Mouse (Mus musculus) spleen, embryonic (tissue): ENCODE data around the gene Pdzk1.

Source experiments
- CTCF ChIA-PET: fragments of 350-600 bp; sonication (Branson Sonifier 250); formaldehyde crosslinking; loops from one replicate; lab custom pipeline; 2022; lab: Charles Lee

The Pdzk1 gene

DNA sequence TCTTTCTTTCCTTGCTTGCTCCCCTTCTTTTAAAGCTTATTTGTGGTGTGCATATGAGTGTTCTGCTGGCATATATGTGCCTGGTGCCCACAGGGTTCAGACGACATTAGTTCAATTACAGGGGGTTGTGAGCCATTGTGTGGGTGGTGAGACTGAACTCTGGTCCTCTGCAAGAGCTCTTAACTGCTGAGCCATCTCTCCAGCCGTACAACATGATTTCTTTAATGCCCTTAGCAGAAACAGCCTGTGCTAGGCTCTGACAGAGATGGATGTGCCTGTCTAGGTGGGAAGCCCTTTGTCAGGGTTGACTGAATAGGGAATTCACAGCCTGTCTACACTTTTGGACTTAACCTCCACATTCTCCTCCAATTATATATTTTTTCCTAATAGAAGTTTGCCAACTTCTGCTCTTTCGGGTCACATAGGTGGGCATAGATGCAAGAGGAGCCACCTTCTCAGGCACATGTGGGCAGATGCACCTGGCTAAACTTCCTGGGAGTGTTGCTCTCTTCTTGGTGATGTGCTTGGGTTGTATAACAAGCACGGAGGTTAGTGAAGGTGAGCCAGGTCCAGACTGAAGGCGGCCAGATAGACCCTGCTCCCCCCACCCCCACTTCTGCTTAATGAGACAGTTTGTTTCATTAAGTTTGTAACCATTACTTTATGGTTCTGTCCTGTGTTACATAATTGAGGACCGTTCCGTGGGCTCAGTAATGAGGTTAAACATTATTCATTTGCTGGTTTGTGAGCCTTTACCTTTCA lies 5.7 kb downstream of the Pdzk1 start:
- CTCF ChIA-PET, result no interaction called here

DNA sequence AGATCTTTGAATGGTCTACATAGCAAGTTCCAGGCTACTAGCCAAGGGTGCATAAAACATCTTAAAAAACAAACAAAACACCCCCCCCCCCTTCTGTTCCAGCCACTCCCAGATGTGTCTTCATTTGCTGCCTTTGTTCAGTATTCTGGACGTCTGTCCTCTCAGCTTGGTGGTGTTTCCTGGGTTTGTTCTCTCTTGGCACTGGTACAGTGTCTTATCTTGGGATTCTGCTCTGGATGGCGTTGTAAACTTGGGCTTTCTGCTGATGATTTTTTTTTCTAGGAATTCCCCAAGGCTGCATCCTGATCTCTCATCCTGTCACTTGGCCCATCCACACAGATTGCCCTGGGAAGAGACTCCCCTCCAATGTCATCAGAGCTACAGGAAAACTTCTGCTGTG lies 7.3 kb downstream of the Pdzk1 start:
- CTCF ChIA-PET, result no interaction called here

DNA sequence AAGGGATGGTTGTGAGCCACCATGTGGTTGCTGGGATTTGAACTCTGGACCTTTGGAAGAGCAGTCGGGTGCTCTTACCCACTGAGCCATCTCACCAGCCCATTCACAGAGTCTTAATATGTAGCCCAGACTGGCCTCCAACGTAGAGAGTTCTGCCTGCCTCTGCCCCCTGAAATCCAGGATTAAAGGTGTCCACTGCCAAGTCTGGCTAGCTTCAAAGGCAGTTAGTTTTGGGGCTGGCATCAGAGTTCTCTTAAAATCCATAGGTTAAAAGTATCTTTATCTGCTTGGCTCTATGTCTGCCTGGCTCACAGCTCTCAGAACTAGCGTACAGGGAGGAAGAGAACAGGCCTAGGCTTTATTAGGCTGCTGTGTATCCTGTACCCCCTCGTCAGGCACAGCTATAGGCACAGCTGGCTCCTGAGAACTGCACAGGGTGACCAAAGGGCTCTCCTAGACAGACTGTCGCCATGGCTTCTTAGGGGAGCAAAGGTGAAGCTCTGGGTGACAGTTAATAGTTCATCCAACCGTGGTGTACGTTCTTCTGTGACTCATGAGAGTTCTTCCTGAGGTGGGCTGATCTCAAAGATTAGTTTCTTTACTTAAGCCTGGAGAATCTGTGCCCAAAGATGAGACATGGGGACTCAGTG lies 10.0 kb downstream of the Pdzk1 start:
- CTCF ChIA-PET, result no interaction called here

DNA sequence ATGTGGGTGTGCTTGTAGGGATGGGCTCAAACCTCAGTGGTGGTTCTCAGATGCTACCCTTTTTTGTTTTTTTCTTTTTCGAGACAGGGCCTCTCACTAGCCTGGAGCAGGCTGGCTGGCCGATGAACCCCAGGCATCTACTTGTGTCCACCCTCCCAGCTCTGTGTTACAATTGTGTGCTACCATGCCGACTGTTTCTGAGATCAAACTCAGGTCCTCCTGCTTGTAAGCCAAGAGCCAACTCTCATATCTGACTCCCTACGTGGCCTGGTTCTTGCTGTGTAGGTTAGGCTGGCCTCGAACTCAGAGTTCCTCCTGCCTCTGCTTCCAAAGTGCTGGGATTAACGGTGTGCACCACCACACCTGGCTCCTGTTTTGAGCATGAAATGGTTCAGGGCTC lies 16.1 kb downstream of the Pdzk1 start:
- CTCF ChIA-PET, result no interaction called here

DNA sequence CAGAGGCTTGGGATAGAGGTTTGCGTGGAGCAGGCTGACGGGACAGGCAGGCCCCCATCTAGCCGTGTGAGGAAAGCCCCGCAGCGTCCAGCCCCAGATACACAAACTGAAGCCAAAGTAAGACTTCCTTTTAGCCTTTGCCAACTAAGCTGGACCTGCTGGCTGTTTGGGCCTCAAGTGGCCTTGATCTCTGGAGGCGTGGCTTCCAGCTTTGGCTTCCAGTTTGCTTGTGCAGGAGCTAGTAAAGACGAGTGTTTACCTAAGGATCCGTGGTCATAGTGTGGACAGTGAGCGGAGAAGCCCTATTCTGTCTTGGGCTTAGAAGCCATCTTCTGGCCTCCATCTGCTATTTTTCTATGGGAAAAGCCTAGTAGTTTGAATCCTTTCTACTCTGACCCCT lies 16.7 kb downstream of the Pdzk1 start:
- CTCF ChIA-PET, result interaction anchor here (0.7 kb wide), 1 partner anchor 119 kb away, joined by 4 read pairs; no protein-coding TSS in a partner anchor

DNA sequence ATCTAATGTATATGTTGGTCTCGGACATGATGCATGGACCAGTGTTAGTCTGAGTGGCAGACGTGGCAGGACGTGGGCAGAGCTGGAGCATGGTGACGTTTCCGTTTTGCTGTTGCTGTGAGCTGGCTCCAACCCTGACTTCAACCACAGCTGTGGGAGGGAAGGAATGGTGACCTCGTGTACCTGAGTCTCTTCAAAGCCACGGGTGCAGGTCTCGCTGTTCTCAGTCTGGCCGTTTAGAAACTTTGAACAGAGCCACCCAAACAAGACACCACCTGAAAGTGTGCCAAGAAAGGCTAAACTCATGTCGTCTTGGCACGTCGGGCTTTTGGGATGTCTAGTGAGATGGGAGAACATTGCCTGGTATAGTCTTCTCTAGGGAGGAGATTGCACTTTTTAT lies 17.9 kb downstream of the Pdzk1 start:
- CTCF ChIA-PET, result no interaction called here

DNA sequence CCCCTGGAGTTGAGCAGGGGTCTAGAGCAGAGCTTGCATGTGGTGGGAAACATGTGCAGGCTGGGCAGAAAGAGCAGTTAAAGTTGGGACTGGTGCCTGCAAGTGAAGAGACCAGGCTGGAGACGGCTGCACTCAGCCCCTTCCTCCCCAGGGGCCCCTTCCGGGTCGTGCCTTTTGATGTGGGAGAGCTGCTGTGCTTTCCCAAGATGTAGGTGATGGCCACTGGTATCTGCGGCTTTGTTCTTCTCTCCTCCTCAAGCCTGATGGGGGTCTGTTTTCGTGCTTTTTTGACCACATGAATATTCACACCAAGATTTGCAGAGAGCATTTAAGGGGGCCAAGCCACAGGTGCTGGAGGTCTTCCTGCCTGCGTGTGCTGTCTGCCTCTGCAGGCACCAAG lies 18.6 kb downstream of the Pdzk1 start:
- CTCF ChIA-PET, result no interaction called here

DNA sequence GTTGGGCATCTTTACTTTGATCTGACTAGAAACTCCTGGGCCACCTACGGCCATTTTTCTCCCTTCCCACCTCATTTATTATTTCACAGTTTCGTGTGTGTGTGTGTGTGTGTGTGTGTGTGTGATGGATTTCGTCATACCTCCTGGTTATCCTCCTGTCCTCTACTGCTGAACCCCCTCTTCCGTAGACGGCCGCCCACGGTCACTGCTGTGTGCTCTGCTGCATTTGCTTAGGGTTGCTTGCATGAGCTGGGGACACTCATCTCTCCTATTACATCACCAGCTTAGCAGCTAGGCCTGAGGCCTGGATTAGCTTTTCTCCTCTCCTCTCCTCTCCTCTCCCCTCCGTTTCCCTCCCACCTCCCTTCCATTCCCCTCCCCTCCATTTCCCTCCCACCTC lies 19.4 kb downstream of the Pdzk1 start:
- CTCF ChIA-PET, result interaction anchor here (0.6 kb wide), 2 partner anchors 11 to 269 kb away, joined by 4 to 6 read pairs; no protein-coding TSS in a partner anchor

DNA sequence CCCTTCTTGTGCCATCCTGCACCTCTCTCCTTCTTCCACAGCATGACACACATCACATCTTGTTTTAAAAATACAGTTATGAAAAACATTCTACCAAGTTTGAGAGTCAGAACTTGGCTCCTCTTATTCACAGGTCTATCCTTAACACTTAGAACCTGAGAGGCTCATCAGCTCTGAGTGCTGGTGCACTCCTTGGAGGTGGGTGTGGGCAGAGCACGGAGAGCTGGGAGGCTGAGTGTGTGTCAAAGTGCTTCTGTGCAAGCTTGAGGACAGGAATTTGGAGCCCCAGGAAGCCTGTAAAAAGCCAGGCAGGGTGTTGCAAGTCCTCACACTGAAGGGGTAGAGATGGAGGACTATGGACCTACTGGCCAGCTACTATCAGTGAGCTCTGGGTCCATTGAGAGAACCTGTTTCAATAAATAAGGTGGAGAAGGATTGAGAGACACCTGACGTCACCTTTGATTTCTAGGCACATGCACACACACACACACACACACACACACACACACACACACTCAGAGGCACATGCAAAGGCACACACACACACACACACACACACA lies 20.2 kb downstream of the Pdzk1 start:
- CTCF ChIA-PET, result interaction anchor here (0.6 to 0.7 kb wide), 2 partner anchors 37 to 270 kb away, joined by 3 to 4 read pairs; no protein-coding TSS in a partner anchor

DNA sequence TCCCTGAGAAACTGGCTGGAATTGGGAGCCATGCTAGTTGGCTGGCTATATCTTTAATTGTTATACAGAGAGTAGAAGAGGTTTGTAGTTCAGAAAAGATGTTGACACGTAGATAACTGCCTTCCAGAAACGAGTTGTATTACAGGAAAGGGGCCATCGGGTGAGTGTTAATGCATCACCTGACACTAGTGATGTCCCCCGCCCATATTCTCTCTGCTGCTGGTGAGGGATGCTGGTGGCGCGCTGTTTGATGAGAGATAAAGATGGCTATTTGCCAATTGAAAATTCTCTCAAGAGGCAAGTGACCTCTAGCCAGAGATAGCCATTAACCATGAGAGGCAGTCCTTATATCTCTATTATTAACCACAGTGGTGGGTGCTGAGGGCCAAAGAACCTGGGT lies 23.5 kb downstream of the Pdzk1 start:
- CTCF ChIA-PET, result no interaction called here

DNA sequence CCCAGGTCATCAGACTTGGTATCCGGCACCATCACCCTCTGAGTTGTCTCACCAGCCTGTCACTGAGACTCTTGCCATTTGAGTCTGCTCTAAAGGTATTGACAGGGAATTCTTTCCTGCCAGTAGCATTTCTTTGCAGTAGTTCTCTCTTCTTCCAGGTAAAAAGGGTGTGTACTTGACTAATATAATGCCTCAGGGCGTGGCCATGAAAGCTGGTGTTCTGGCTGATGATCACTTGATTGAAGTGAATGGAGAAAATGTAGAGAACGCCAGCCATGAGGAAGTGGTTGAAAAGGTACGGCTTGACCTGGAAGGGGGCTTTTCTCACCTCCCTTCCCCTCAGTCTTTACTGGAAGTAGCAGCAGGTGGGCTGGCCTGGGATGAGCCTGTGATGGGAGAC lies 25.3 kb downstream of the Pdzk1 start:
- CTCF ChIA-PET, result no interaction called here

DNA sequence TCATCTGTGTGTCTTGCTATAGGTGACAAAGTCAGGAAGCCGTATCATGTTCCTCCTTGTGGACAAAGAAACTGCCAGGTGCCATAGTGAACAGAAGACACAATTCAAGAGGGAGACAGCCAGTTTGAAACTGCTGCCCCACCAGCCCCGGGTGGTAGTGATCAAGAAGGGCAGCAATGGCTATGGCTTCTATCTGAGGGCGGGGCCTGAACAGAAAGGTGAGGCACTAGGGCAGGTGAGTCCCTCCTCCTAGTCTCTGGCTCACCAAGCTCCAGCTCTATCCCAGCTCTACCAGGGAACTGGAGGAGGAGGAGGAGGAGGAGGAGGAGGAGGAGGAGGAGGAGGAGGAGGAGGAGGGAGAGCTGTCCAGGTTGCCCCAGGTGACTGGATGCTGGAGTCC lies 26.7 kb downstream of the Pdzk1 start:
- CTCF ChIA-PET, result no interaction called here

DNA sequence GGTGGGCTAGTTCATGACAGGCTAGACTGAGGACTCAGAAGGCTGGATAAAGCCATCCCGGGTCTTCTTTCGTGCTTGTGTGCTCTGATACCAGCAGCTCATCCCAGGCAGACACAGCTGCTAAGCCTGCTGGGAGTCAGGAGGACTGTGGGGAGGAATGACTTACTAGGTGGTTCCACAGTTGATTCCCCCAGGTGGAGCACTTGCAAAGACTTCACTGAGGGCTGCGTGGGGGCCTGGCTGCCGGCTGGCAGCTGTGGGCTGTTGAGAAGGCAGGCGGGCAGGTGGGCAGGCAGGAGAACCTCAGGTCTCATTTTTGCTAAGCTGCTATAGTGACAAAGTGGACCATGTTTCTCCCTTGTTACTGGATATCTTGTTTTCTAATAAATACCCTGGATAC lies 31.4 kb downstream of the Pdzk1 start:
- CTCF ChIA-PET, result no interaction called here

DNA sequence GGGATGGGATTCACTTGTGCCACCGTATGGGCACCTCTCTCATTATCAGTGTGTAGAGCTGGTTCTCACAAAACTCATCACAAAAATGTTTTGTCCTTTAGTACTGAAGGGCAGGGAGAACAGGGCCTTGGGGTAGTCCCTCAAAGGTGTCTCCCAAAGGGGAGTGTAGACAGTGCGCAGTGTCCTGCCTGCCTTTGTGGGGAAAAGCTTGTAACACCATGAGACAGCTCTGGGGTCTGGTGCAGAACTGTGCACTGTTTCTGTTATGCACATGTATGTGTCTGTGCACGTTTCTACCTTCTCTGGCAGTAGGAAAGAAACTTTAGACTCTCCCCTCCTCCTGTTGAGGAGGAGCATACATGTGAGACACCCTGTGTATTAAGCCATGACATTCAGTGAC lies 38.8 kb downstream of the Pdzk1 start:
- CTCF ChIA-PET, result no interaction called here

DNA sequence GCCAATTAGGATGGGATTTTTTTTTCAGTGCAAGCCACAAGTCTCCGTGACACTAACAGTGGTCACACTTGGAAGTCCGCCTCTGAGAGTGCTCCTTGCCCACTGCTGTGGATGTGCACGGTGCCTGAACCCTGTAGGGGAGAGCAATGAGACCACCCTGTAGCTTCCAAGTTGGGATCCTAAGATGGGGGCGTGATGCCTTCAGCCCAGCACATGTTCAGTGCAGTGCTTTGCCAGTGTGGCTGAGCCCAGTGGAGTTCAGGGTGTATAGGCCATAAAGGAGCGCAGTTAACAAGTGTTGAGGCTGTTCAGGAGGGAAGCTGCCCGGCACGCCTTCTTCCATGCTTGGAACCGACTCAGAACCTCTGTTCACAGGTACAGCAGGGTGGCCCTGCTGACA lies 39.5 kb downstream of the Pdzk1 start:
- CTCF ChIA-PET, result no interaction called here

DNA sequence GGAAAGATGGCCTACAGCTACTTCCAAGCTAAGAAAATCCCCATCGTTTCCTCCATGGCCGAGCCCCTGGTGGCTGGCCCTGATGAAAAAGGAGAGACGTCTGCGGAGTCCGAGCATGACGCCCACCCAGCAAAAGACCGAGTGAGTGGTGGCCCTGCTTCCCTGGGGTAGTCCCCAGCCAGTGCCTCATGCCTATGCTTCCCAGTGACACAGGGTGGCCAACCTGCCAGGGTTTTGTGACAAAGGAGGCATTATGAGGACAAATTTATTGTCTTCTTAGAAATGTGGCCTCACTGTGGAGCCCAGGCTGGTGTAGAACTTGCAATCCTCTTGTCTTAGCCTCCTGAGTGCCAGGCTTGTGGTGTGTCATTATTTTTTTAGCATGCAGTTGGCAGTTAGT lies 40.0 kb downstream of the Pdzk1 start:
- CTCF ChIA-PET, result no interaction called here

DNA sequence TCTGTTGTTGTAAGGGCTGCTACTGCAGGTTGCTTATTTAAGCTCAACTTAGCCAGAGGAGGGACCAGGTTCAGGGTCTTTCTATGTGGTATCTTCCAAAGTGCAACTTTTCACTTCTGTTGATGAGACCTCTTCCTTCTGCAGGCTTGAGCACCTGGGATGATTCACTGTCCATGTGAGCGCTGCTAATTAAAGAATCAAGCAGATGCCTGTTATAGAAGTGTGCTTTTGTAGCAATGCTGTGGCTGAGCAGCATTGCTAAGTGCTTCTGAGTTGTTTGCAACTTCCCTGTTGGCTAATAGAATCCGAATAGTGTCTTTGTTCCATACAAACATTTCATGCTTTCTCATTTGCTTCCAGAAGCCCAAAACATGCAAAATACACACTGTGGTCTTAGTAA lies 41.2 kb downstream of the Pdzk1 start:
- CTCF ChIA-PET, result no interaction called here

DNA sequence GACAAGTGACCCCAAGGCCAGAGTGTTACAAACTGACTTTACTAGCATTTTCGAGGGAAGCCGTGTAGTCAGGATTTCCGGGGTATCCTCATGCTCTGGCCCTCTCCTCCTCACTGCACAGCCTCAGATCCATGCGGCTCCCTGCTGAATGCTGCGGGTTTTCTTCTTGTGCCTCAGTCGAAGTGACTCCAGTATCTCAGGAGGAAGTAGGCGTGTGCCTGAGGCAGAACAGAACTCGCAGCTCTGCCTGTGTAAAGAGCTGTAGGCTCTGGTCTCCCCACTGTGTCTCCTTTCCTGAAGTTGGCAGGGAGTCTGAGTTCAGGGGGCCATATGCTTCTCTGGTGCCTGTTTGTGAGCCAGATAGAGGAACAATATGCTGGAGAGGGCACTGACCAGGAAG lies 42.0 kb downstream of the Pdzk1 start:
- CTCF ChIA-PET, result no interaction called here

DNA sequence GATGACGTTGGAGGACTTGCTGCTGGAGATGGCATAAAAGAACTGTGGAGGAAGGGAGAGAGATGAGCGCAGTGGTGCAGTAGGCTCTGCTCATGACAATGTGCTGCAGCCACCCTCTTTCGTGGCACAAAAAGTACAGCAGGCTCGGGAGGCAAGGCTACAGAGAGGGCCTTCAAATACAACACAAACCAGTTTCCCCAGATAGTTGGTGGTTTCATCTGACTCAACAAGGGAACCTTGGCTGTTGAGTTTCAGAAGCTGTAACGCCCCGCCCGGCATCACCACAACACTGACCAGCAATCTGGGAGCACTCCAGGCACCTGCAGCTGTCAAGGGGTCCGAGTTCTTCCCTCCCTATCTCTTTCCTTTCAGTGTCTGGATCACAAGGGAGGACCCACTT lies 43.4 kb downstream of the Pdzk1 start:
- CTCF ChIA-PET, result no interaction called here

DNA sequence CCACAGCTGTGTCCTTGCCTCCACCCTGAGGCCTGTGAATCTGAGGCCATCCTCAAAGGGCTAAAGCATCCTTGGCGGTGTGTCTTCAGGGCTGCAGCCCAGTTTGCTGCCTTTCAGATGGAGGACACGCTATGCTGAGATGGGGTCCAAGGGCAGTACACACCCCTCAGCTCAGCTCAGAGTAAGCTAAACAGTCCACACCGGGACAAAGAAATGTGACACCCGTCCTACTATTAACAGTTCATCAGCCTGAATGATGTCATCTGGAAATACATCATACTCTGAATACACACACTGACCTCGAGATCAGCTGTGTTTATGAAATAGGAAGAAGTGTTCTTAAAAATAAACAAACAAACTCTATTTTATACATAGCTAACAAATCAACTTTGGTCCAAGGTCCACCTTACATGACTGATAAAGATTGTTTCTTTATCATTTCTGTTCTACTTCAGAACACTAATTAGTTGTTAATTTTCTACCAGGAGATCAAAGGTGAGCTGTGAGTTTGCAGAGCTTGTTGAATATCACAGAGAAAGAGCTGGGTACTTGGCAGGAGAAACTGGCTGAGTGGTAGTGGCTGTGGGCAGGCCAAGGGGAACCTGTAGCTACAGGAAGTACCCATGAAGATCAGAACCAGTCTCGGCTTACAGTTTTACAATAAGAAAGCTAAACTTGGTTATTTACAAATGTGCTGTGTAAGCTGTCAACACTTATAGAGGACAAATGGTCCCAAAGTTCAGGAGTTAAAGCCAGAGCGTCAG lies 45.9 kb downstream of the Pdzk1 start:
- CTCF ChIA-PET, result no interaction called here

DNA sequence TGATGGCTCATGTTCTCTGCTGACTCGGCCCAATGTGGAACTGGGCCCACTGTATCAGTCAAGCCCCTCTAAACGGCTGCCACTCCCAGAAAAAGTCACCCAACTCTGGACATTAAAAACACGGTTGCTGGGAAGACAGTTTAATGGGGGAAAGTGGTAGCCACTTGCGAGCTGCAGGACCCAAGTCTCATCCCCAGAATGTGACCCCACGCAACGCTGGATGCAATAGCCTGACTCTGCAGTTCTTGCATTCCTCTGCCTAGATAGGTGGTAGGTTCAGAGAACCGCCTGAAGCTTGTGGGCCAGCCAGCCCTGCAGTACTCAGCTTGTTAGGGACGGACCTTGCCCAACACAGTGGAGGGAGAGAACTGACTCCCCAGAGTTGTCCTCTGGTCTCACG lies 50.5 kb downstream of the Pdzk1 start:
- CTCF ChIA-PET, result no interaction called here

DNA sequence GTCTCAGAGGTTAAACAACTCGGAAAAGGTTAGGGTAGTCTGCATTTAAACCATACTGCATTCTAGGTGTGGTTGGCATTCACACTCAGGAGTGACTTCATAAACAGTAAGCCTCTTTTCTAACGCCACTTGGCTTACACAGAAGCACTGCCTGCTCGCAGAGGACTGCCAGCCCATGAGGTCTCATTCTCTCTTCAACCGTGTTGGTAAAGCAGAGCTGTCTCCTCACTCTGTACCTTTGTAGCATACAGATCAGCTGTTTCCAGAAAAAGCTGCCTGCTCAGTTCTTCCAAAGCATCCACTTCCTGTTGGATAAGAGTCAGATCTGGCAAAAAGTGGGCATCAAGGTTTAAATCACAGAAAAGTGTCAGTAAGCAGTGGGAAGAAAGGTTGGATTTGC lies 51.3 kb downstream of the Pdzk1 start:
- CTCF ChIA-PET, result no interaction called here
